Mouse (Mus musculus) midbrain, embryonic 11.5 days (tissue): ENCODE measurements at regions not wholly inside any gene's neighbourhood (a gene's known extent, or its start where the extent isn't known, plus 50 kb on each side); places are given as distances from the start of the nearest gene placed in this dataset.

Experiments
- ATAC-seq: fragments of 200-750 bp; cut with Nextera tagmentation; 2 replicates; pipeline ENCODE4 v1.8.0; 2017; ENCODE audit warnings: moderate TSS enrichment, moderate library complexity; ENCODE audit not compliant: low FRiP score
- DNase-seq: peaks from one replicate; pipeline ENCODE4 v3.0.0; 2015; ENCODE audit warnings: low spot score; ENCODE audit errors: missing footprints
- H3K27ac ChIP-seq: fragments of 300-500 bp; sonication (generic); 2 replicates; pipeline ENCODE4 v1.5.1; 2014; ENCODE audit warnings: low read depth, low read length
- H3K27me3 ChIP-seq: fragments of 300-500 bp; sonication (generic); 2 replicates; pipeline ENCODE4 v1.6.1; 2014; ENCODE audit warnings: mild to moderate bottlenecking, low read length, moderate library complexity, mixed read lengths; ENCODE audit not compliant: control insufficient read depth, insufficient read depth
- H3K36me3 ChIP-seq: fragments of 300-500 bp; sonication (generic); 2 replicates; pipeline ENCODE4 v1.6.1; 2014; ENCODE audit warnings: mild to moderate bottlenecking, low read length, moderate library complexity, mixed read lengths; ENCODE audit not compliant: control insufficient read depth, insufficient read depth
- H3K4me1 ChIP-seq: fragments of 300-500 bp; sonication (generic); 2 replicates; pipeline ENCODE4 v1.6.1; 2014; ENCODE audit warnings: low read length; ENCODE audit not compliant: control insufficient read depth, insufficient read depth
- H3K4me2 ChIP-seq: fragments of 300-500 bp; sonication (generic); 2 replicates; pipeline ENCODE4 v1.6.1; 2014; ENCODE audit warnings: mild to moderate bottlenecking, moderate library complexity
- H3K4me3 ChIP-seq: fragments of 300-500 bp; sonication (generic); 2 replicates; pipeline ENCODE4 v1.5.1; 2014; ENCODE audit warnings: low read depth, low read length
- H3K9ac ChIP-seq: fragments of 300-500 bp; sonication (generic); 2 replicates; pipeline ENCODE4 v1.6.1; 2014; ENCODE audit warnings: low read length
- H3K9me3 ChIP-seq: fragments of 300-500 bp; sonication (generic); 2 replicates; pipeline ENCODE4 v1.6.1; 2016; ENCODE audit warnings: low read length; ENCODE audit not compliant: control insufficient read depth
- WGBS: fragments of 180-500 bp; shearing (Covaris S2); extraction: QIAGEN DNeasy Blood & Tissue Kit; methylation state at CpG from one replicate; pipeline ENCODE4 v1.1.7; 2014; 5-methylcytosine and 5-hydroxymethylcytosine counted together

DNA sequence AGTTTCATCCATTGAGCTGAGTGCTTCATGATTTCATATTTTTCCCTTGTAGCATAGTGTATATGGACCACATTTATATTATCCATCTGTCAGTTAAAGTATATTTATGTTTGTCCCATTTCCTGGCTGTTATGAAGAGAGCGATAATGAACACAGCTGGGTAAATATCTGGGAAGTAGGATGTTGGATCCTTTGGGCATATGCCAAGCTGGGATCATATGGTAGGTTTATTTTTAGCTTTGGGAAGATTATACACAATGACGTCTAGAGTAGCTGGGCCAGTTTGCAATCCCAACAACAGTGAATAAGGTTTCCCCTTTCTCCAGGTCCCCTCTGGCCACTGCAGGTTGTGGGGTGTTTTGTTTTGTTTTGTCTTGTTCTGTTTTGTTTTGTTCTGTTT is 164.5 kb downstream of the Gm765 start:
- Histone ChIP-seq H3K4me2 (no peak overlapping the region), H3K4me1 (no peaks in the 10 kb centered on the region), H3K9me3 (no peaks in the 10 kb centered on the region), H3K27ac (no peak overlapping the region), H3K36me3 (no peaks in the 10 kb centered on the region), H3K27me3 (no peaks in the 10 kb centered on the region), H3K4me3 (no peak overlapping the region), H3K9ac (no peak overlapping the region)
- DNase-seq (no peak), ATAC-seq (no peak)
- 76% methylated on average over 2 of the region's 2 CpGs for WGBS

DNA sequence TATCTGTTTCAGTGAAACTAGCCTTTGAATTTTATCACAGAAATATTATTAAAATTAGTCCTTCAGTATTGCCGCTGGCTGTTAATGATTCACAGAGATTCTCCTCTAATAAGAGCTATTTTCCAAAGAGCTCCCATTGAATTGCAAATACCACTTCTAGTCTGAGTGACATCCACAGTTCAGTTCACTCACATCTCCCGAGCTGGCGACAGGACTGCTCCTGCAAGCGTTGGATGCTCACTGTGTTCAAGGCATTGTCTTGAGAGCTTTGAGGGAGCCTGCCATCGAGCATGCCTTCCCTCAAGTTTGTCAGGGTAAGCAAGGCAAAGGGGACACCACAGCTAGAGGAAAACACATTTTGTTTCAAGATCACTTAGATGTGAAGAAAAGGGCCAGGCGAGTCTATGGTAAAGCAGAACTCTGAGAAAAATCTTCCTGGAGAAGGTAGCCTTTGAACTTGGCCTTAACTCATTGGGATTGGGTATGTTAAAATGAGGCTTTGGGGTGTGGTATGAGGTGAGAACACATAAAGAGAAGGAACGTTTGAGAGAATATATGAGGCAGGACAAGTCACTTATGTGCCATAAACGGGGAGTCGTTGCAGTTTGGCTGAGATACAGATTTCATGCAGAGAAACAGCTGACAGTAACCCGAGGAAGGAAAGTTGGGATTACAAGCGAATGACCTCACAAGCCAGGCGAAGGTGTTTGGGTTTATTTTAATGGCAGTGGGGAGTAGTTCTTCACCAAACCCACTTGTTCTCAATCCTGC is 193.3 kb downstream of the Gm765 start:
- H3K9ac ChIP-seq: no peak overlapping the region
- H3K27me3 ChIP-seq: no peaks in the 10 kb centered on the region
- H3K4me1 ChIP-seq: no peaks in the 10 kb centered on the region
- H3K4me3 ChIP-seq: no peak overlapping the region
- WGBS: 72% methylated on average over 12 of the region's 12 CpGs
- ATAC-seq: no peak
- H3K27ac ChIP-seq: no peak overlapping the region
- H3K4me2 ChIP-seq: no peak overlapping the region
- no peaks in the 10 kb centered on the region for H3K9me3 ChIP-seq
- H3K36me3 ChIP-seq: no peaks in the 10 kb centered on the region
- no peak for DNase-seq

DNA sequence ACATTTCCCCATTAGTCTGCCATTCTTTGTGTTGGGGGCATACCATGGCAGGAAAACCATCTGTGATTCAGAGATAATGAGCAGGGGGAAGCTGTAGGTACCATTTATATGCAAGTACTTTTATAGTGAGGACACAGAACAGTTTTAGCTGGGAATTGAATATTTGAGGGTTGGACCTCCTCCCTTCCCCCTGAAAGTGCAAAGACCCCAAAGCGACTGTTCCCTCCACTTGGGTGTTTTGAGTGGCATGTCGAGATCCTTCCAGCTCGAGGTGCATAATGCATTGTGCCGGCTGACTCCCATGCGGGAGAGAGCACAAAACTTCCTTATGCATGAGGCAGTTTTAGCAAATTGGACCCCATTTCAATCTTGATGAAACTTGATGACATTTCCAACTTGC is 194.7 kb downstream of the Gm765 start:
- no peaks in the 10 kb centered on the region for H3K27me3 ChIP-seq
- no peak overlapping the region for H3K27ac ChIP-seq
- H3K4me2 ChIP-seq: no peak overlapping the region
- no peak for ATAC-seq
- no peak overlapping the region for H3K4me3 ChIP-seq
- no peak overlapping the region for H3K9ac ChIP-seq
- DNase-seq: no peak
- no peaks in the 10 kb centered on the region for H3K9me3 ChIP-seq
- H3K36me3 ChIP-seq: no peaks in the 10 kb centered on the region
- 86% methylated on average over 5 of the region's 5 CpGs for WGBS
- H3K4me1 ChIP-seq: no peaks in the 10 kb centered on the region

DNA sequence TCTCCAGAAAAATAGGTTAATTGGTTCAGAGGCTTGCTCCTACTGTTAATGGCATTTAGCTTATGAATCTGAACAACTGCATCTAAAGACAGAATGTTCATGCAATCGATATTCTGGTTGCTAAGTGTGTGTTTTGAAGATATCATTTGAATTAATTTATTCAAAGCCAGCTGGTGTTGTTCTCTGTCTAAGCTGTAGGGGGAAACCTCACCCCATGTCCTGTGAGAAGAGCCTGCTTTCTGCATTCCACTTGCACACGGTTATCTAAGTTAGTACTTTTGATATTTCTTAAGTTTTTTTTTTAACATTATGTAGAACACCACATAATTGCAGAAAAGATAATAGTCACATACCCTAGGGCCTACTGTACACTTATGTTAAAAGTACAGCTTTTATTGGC is 209.6 kb downstream of the Gm765 start:
- 36% methylated on average over 2 of the region's 2 CpGs for WGBS
- peak; percentile 93 for DNase-seq

DNA sequence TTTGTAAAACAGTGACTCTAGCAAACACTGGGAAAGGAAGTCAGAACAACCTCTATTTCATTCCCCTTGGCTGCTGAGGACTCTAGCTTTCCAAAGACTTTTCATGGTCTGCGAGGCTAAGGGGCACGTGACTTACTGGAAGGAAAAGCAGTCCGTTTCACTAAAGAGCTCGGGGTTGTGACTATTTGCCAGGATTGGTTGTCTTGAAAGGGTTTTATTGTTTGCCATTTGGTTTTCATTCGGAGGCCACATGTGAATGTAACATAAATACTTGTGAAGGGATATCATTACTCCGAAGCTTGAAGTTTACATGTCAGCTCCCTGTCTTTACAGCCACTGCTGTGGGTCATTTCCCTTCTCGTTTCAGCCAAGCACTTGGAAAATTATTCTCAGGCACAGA is 217.1 kb downstream of the Gm765 start:
- H3K27ac ChIP-seq: no peak overlapping the region

More for the DNA sequence above, 209.6 kb downstream of the Gm765 start:
- no peaks in the 10 kb centered on the region for H3K27me3 ChIP-seq
- no peaks in the 10 kb centered on the region for H3K36me3 ChIP-seq
- H3K4me3 ChIP-seq: no peak overlapping the region
- no peaks in the 10 kb centered on the region for H3K9me3 ChIP-seq
- no peak overlapping the region for H3K4me2 ChIP-seq
- no peaks in the 10 kb centered on the region for H3K4me1 ChIP-seq
- no peak for ATAC-seq
- no peak overlapping the region for H3K9ac ChIP-seq
- H3K27ac ChIP-seq: no peak overlapping the region

DNA sequence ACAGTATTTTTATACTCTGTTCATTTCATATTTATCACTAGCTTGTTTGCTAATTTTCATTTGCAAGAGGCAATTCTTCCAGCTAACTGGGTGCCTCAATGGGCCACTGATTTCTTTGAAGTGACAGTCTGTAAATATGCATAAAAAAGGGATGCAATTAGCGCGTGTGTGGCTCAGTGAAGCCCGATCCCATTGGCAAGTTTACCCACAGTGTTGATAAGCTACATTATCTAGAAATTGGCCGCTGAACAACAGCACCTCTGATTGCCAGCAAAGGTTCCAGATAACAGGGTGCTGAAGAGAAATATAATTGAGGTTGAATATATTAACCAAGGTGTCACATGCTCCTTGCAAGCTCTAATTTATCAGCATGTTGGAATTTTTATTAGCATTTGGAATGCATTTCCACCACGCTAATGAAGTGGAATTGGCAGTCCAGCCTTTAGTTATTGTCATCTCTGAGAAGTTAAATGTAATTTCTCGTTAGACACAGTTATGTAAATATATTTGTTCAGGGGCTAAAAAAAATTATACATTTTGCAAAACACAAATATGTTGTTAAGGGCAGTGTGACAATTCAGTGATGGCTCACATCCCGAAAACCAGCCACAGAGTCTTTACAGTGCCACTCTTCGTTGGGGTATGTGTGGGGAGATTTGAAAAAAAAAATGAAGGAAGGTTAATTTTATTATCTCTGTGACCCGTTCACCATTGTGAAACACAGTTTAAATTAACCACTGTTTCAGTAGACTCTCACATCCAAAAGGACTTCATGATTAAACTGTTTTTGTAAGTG is 224.0 kb downstream of the Gm765 start:
- no peaks in the 10 kb centered on the region for H3K36me3 ChIP-seq
- H3K9me3 ChIP-seq: no peaks in the 10 kb centered on the region
- H3K4me3 ChIP-seq: no peak overlapping the region
- no peak for DNase-seq
- WGBS: 67% methylated on average over 9 of the region's 9 CpGs
- H3K4me1 ChIP-seq: peaks cover 9% of the 10 kb centered on the region
- ATAC-seq: no peak
- no peak overlapping the region for H3K27ac ChIP-seq
- H3K9ac ChIP-seq: no peak overlapping the region
- H3K4me2 ChIP-seq: no peak overlapping the region
- no peaks in the 10 kb centered on the region for H3K27me3 ChIP-seq

More for the DNA sequence above, 217.1 kb downstream of the Gm765 start:
- ATAC-seq (no peak), DNase-seq (no peak)
- H3K4me1 ChIP-seq: no peaks in the 10 kb centered on the region
- no peaks in the 10 kb centered on the region for H3K9me3 ChIP-seq
- no peak overlapping the region for H3K4me3 ChIP-seq
- H3K36me3 ChIP-seq: no peaks in the 10 kb centered on the region
- H3K27me3 ChIP-seq: no peaks in the 10 kb centered on the region
- WGBS: 74% methylated on average over 7 of the region's 7 CpGs
- H3K9ac ChIP-seq: no peak overlapping the region
- no peak overlapping the region for H3K4me2 ChIP-seq

DNA sequence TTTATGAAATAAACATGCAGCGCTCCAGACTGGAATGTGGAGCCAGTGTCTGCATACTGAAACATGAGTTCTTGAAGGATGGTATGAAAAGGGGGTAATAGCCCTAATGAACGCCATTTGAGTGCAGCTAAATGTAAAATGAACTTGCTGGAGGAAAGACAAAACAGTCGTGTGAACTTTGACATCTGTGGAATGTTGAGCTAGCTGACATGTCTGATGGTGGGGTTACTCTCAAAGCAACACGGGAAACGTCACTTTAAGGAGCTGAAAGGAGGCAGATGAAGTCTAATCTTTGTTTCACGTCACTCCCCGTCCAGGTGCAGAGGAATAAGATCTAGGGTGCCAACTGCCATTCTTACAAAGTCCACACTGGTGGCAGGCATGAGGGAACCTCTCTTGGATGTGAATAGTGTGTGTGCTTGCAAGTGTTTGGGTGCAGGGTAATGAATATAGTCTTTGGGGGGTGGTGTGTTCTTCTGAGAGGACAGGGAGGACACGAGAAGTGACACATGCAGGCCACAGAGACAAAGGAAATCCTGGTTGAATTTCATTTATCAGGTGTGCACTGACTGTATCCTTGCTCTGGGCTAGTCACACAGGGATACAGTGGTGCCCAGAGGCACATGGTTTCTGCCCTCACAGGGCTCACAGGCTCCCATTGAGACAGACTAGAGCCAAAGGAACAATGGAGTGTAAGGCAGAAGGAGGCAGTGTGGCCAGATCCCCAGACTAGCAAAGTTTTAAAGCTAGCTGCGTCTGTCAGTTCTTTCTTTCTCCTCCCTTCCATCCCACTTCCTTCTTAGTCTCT is 228.0 kb downstream of the Gm765 start:
- peak; percentile 89 for DNase-seq
- 18% methylated on average over 9 of the region's 9 CpGs for WGBS
- no peak overlapping the region for H3K4me2 ChIP-seq
- no peaks in the 10 kb centered on the region for H3K9me3 ChIP-seq
- H3K4me1 ChIP-seq: peaks cover 16% of the 10 kb centered on the region
- no peaks in the 10 kb centered on the region for H3K36me3 ChIP-seq
- H3K27ac ChIP-seq: no peak overlapping the region; the same call in 1 of the 2 replicates
- no peaks in the 10 kb centered on the region for H3K27me3 ChIP-seq
- no peak overlapping the region for H3K9ac ChIP-seq
- H3K4me3 ChIP-seq: no peak overlapping the region
- peak; percentile 75 for ATAC-seq

DNA sequence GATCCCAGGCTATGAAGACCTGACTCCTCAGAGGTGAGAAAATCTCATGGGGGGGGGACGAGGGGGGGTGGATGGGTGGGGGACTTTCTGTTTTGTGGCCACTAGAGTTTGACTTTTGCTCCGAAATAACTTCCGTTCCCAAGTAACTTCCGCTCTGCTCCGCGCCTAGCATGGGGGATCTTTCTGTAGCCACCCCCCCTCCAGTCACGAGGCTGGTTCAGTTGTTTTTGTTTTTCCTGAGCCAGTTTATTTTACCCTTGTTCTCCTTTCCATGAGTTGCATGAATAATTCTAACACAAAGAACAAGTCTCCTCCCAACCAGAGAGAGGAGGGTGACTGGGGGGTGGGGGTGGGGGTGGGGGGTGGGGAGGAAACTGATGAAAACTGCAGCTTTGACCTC is 228.8 kb downstream of the Gm765 start:
- WGBS: 15% methylated on average over 7 of the region's 7 CpGs
- no peak overlapping the region for H3K4me3 ChIP-seq
- peak overlapping the region; percentile 31; the same call in 1 of the 2 replicates for H3K4me2 ChIP-seq
- peak; percentile 61 for ATAC-seq
- DNase-seq: no peak
- H3K4me1 ChIP-seq: peaks cover 16% of the 10 kb centered on the region
- H3K27me3 ChIP-seq: no peaks in the 10 kb centered on the region
- no peaks in the 10 kb centered on the region for H3K36me3 ChIP-seq
- H3K9ac ChIP-seq: 0 out of 2 replicates have a peak overlapping the region, but pooled peaks have one; percentile 22
- no peak overlapping the region for H3K27ac ChIP-seq
- no peaks in the 10 kb centered on the region for H3K9me3 ChIP-seq
